Mouse (Mus musculus) bone marrow, adult 2 months (tissue): ENCODE data around the gene Art4.

Source experiments
- CTCF ChIP-seq: fragments of 200-500 bp; IDR thresholded peaks from 2 replicates; pipeline ENCODE4 v1.5.1; 2011; ENCODE audit warnings: low read length, control low read depth; ENCODE audit not compliant: control insufficient read depth, insufficient read depth
- POLR2A ChIP-seq: fragments of 200-500 bp; IDR thresholded peaks from 2 replicates; pipeline ENCODE4 v1.6.1; 2011; ENCODE audit warnings: low read depth, mild to moderate bottlenecking, control low read depth, low read length, borderline replicate concordance; ENCODE audit not compliant: control insufficient read depth

- TF ChIP-seq POLR2A: no peak
- TF ChIP-seq CTCF: no peak
These were observed 48.9 kb upstream of the Art4 start for GRCm38 (mm10) chr6:136906283-136906936.
